Mouse (Mus musculus) heart, adult 8-10 months (tissue): ENCODE data around the gene Gabrg2. TPM values are rescaled to one million over a fixed set of nuclear protein-coding genes. Genes with fewer than 3 reads are reported as not detected.

Experiments
- DNase-seq: peaks from one replicate; pipeline ENCODE4 v3.0.0; 2022; ENCODE audit warnings: low spot score
- total RNA-seq, 4 experiments: library from RNA; stranded (reverse); gene quantifications; 2 replicates each; pipeline ENCODE4 v1.2.4; 2022

The Gabrg2 gene
- under 1 TPM in 1 of 4 experiments, not detected in 3; 0.14 TPM for total RNA-seq

DNA sequence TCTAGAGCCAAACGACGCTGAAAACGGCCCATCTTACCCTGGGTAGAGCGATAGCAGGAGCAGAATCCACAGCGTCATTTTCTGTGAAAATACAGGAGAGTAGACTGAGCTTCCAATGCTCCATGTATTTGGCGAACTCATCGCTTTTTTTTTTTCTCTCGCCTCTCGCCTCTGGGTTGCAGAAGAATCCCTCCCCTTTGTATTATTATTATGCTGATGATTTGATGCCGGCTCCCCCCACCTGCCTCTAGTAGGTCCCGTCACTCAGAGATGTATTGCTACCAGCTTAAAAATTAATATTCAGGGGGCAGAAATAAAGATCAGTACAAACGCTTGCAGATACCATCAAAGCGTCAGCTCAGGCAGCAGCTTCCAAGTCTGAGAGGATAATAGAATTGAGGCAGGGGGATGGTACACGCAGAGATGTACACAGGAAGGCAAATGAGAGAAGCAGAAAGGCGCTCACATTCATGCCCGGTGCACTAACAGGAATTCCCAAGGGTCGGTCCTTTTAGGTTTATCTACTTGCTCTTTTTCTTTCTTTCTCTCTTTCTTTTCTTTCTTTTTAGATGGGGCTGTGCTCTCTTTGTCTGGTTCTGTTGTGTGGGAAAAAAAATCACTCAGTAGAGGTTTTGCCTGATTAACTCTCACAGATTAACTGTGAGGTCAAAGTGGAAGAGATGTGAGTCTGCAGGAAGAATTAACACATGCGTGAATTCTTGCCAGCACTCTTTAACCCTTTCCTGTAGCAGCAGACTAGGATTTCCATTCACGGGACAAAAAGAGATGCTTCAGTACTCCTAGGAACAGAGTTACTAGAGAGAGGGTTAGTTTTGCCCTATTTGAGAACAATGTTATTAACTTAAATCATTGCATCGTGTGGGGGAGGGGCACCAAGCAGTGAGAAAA is at the start of gene Gabrg2:
Gabrg2 (minus strand) TSS at position 668 of the 909 bp plus-strand sequence.
- DNase-seq, result no peak

- DNase-seq, result no peak
These were observed 47.5 kb upstream of the Gabrg2 start for GRCm38 (mm10) chr11:42048201-42048600.

GRCm38 (mm10) chr11:41999468-41999881 is 1.2 kb downstream of the Gabrg2 start:
- DNase-seq, result peak; percentile 1

DNA sequence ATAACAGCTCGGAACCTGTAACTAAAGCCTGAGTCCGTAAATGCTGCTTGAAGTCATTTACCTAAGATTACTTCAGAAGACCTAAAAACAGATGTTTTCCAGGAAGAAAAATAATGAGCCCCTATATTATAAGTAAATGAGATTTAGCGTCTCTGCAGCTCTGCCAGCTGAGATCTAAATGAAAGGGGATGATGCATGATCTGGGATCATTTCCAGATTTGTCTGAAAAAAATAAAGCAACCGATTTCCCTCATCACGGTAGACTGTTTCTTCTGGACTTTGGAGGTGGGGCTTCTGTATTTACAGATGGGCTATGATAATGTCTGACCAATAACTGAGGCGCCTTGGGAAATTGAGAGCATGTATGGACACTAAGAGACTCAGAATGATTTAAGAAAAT is 20.5 kb downstream of the Gabrg2 start:
- no peak for DNase-seq

- no peak for DNase-seq
These were observed 32.1 kb downstream of the Gabrg2 start for GRCm38 (mm10) chr11:41968595-41968994.

GRCm38 (mm10) chr11:41962706-41963105 is 38.0 kb downstream of the Gabrg2 start:
- peak; percentile 0 for DNase-seq

DNA sequence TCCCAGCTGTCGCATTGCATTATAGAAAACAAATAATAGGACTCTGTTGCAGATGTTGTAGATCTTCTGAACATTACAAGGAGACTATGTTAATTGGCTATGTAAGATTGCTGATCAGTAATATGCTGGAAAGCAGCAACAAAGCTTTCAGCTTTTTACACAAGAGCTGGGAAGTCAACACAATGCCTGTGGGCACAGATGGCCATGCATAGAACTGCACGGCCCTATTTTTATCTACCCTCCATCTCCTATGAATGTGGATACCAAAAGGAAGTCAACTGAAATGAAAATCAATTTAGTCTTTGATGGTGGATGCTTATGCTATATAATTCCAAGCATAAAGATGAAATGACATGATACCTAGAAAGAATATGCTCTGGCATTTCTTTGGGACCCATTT is 47.1 kb downstream of the Gabrg2 start:
- DNase-seq, result no peak

- DNase-seq, result no peak
These were observed 48.8 kb downstream of the Gabrg2 start for GRCm38 (mm10) chr11:41951898-41952297.

DNA sequence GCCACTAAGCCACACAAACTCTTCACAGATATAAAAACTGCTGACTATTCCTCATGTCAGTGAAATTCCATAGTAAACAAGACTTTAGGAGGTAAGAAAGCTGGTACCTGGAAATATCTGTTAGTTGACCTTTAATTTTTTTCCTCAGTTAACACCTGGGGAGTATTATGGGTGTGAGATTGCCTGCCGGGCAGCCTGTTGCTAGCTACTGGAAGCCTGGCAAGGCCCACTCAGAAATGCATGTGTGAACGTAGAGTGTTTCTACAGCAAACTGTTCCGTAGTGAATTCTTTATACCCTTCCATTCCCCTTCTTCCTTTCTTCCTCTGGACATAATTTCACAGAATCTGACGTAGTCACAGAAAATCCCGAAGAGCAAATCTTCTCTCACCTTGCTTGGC is 55.2 kb downstream of the Gabrg2 start:
- no peak for DNase-seq

DNA sequence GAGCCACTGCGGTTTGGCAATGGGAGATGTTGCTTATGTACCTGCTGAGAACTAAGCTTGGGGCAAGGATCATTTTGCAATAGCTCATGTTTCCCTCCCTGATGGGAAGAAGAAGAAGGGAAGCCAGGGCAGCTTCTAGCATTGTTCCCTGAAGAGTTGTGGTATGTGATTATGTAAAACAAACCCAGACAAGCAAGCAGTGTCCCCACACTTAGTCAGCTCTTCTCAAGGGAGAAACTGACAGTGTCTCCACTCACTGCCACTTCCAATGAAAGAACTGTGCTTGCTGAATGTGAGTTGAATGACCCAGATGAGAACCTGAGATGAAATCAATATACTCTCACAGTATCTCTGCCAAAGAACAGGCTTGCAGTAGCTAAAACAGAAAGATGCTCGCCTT is 62.7 kb downstream of the Gabrg2 start:
- no peak for DNase-seq

GRCm38 (mm10) chr11:41918864-41919263 is 81.8 kb downstream of the Gabrg2 start:
- no peak for DNase-seq

DNA sequence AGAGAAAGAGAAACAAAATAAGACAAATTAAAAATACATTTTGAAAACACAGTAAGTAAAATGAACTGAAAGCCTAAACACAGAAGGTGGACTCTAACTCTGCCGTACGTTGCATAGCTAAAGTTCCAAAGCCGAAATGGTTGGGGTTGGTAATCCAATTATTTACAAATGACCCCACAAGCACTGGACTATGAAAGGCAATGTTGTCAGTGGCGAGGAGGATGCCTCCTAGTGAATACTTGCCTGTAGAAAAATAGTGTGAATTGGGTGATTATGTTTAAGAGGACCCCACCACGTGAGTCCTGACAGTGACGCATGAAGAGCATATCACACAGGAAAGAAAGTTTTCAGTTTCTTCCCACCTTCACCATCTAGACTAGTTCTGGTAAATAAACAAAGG is 86.6 kb downstream of the Gabrg2 start:
- DNase-seq, result no peak

DNA sequence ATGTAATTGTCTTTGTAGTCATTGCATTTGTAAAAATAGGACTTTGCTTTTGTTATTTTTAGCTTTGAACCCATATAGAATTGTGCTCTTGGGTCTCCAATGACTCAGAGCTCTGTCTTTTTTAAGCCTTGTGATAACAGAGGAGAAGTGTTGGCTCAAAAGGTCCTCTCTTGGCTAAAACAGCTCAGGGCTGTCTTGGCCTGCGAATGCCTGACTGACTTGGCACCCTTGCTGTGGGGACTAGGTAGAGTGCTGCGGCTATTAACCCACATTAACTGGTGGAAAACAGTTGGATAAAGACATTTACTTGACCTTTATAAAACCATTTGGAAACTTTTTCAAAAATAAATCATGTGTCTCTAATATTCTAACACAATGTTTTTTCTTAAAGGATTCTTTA is 97.0 kb downstream of the Gabrg2 start:
- peak; percentile 49 for DNase-seq

Other genes starting within 250 kb of the Gabrg2 start
- 1 to 10 TPM; 2.6 to 4.6 (median 2.8) TPM for gene Gabra1, start 182.1 kb upstream of the Gabrg2 start, total RNA-seq